Mouse (Mus musculus): ENCODE data around the gene Usp4. TPM values are rescaled to one million over a fixed set of nuclear protein-coding genes. Genes with fewer than 3 reads are reported as not detected.

Usp4 gene
- polyA plus RNA-seq, 1 experiment: 66.8 TPM

GRCm38 (mm10) chr9:108412221-108412620 lies 64.6 kb downstream of the Usp4 start:
- no peak for DNase-seq (ENCODE audit: low read depth)

GRCm38 (mm10) chr9:108428384-108428783 lies 80.7 kb downstream of the Usp4 start, which contains the start of gene Ccdc36:
TSS of gene Ccdc36 (minus strand) at chr9:108428484.
- no peak for DNase-seq (ENCODE audit: low read depth)

GRCm38 (mm10) chr9:108431431-108432067 lies 83.9 kb downstream of the Usp4 start:
- no peak for DNase-seq (ENCODE audit: low read depth)

GRCm38 (mm10) chr9:108436182-108436581 lies 88.5 kb downstream of the Usp4 start, which contains the start of gene BC048562:
TSS of gene BC048562 (plus strand) at chr9:108436482.
- DNase-seq (ENCODE audit: low read depth): no peak

- DNase-seq (ENCODE audit: low read depth): no peak
Observed at GRCm38 (mm10) chr9:108439176-108439575, 91.5 kb downstream of the Usp4 start.

GRCm38 (mm10) chr9:108440485-108440884 lies 92.8 kb downstream of the Usp4 start:
- no peak for DNase-seq (ENCODE audit: low read depth)

- no peak for DNase-seq (ENCODE audit: low read depth)
Observed at GRCm38 (mm10) chr9:108441236-108441919, 93.7 kb downstream of the Usp4 start.

Other genes with a start within 250 kb of the Usp4 start
- gene Bsn, start 157.5 kb upstream of the Usp4 start, polyA plus RNA-seq (2012; rRNA removed): 1.5 and 1.9 TPM in 2 replicates
- gene Dag1, start 83.9 kb upstream of the Usp4 start, polyA plus RNA-seq (2012; rRNA removed): 60.0 and 110 TPM in 2 replicates
- gene Nicn1, start 57.4 kb upstream of the Usp4 start, polyA plus RNA-seq (2012; rRNA removed): 26.4 and 27.3 TPM in 2 replicates
- gene Amt, start 51.0 kb upstream of the Usp4 start, polyA plus RNA-seq (2012; rRNA removed): 37.3 and 45.6 TPM in 2 replicates
- 151 and 208 TPM in 2 replicates for gene Rhoa, start 41.7 kb upstream of the Usp4 start, polyA plus RNA-seq (2012; rRNA removed)
- 78.7 and 101 TPM in 2 replicates for gene Tcta, start 41.7 kb upstream of the Usp4 start, polyA plus RNA-seq (2012; rRNA removed)
- gene Gpx1, start 8.9 kb upstream of the Usp4 start, polyA plus RNA-seq (2012; rRNA removed): 823 and 905 TPM in 2 replicates
- gene 1700102P08Rik, start 45.0 kb downstream of the Usp4 start, polyA plus RNA-seq (2012; rRNA removed): 0.25 and 0.34 TPM in 2 replicates
- 0.04 and 0.16 TPM in 2 replicates for gene Ccdc36, start 80.6 kb downstream of the Usp4 start, polyA plus RNA-seq (2012; rRNA removed)
- not detected in 2 replicates for gene BC048562, start 88.6 kb downstream of the Usp4 start, polyA plus RNA-seq (2012; rRNA removed)
- gene Ccdc71, start 112.7 kb downstream of the Usp4 start, polyA plus RNA-seq (2012; rRNA removed): 21.5 and 23.2 TPM in 2 replicates
- 56.8 and 58.8 TPM in 2 replicates for gene Klhdc8b, start 113.7 kb downstream of the Usp4 start, polyA plus RNA-seq (2012; rRNA removed)
- 174 and 220 TPM in 2 replicates for gene Lamb2, start 131.9 kb downstream of the Usp4 start, polyA plus RNA-seq (2012; rRNA removed)
- 150 and 161 TPM in 2 replicates for gene Usp19, start 142.7 kb downstream of the Usp4 start, polyA plus RNA-seq (2012; rRNA removed)
- gene Qars, start 159.9 kb downstream of the Usp4 start, polyA plus RNA-seq (2012; rRNA removed): 248 and 249 TPM in 2 replicates
- 92.2 and 108 TPM in 2 replicates for gene Qrich1, start 169.0 kb downstream of the Usp4 start, polyA plus RNA-seq (2012; rRNA removed)
- 79.5 and 90.1 TPM in 2 replicates for gene Impdh2, start 212.4 kb downstream of the Usp4 start, polyA plus RNA-seq (2012; rRNA removed)
- 49.3 and 63.1 TPM in 2 replicates for gene Ndufaf3, start 219.6 kb downstream of the Usp4 start, polyA plus RNA-seq (2012; rRNA removed)
- gene Dalrd3, start 222.0 kb downstream of the Usp4 start, polyA plus RNA-seq (2012; rRNA removed): 197 and 214 TPM in 2 replicates
- 48.1 and 59.1 TPM in 2 replicates for gene Wdr6, start 230.9 kb downstream of the Usp4 start, polyA plus RNA-seq (2012; rRNA removed)
- gene P4htm, start 249.8 kb downstream of the Usp4 start, polyA plus RNA-seq (2012; rRNA removed): 9.5 and 11.4 TPM in 2 replicates